Mouse (Mus musculus): ENCODE results near the gene Klhdc10. TPM values are rescaled to one million over a fixed set of nuclear protein-coding genes. Genes with fewer than 3 reads are reported as not detected.

Gene Klhdc10
- total and polyA plus RNA-seq, 3 experiments: 19.9 to 48.8 (median 30.2) TPM

- H3K9me3 ChIP-seq (replicated peaks): no peaks in the 10 kb centered on the region
Observed at GRCm38 (mm10) chr6:30409399-30410093, 7.9 kb downstream of the Klhdc10 start.

DNA sequence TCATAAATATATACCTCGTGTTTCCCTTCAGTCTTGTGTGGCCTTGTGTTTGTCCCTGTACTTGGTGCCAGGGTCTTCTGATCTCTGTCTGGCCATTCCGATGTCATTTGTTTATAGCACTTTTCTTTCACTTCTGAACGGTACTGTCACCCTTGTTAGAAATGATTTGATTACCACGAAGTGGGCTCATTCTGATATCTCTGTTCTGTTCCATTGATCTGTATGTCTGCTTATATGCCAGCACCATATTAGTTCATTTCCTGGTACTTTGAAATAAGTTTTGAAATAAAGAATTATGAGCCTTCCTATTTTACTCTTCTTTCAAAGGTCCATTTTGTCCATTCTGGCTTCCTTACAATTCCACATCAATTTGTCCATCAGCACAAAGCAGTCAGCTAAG is 9.6 kb downstream of the Klhdc10 start:
- ATAC-seq (ENCODE audit: extremely low read depth, insufficient number of reproducible peaks, low FRiP score, poor library complexity, severe bottlenecking) (no peak), DNase-seq (ENCODE audit: low spot score) (no peak)

More at GRCm38 (mm10) chr6:30409399-30410093, 7.9 kb downstream of the Klhdc10 start:
- ATAC-seq (ENCODE audit: extremely low read depth, insufficient number of reproducible peaks, low FRiP score, poor library complexity, severe bottlenecking) (no peak), DNase-seq (ENCODE audit: low spot score) (no peak)
- TF ChIP-seq TAL1 (conservative IDR thresholded peaks at IDR 0.05; ENCODE audit: low read depth, low read length) (no peak), GATA2 (IDR thresholded peaks at IDR 0.05; ENCODE audit: borderline replicate concordance, low read depth, low read length) (no peak), CTCF (IDR thresholded peaks at IDR 0.05; ENCODE audit: low read depth, low read length) (no peak), POLR2AphosphoS5 (IDR thresholded peaks at IDR 0.05; ENCODE audit: insufficient replicate concordance, low read depth, low read length) (no peak), GATA1 (IDR thresholded peaks at IDR 0.05; ENCODE audit: borderline replicate concordance, low read length) (no peak)
- H3K36me3 ChIP-seq (replicated peaks): peaks cover 40% of the 10 kb centered on the region
- no peak overlapping the region for H3K4me3 ChIP-seq (ENCODE audit: low read depth, low read length)
- H3K4me1 ChIP-seq (ENCODE audit: insufficient read depth, low read depth, low read length): peaks cover 3% of the 10 kb centered on the region
- H3K27me3 ChIP-seq (ENCODE audit: insufficient read depth, low read length): no peaks in the 10 kb centered on the region

GRCm38 (mm10) chr6:30416126-30416525 is 14.5 kb downstream of the Klhdc10 start:
- H3K9me3 ChIP-seq (replicated peaks): no peaks in the 10 kb centered on the region
- TF ChIP-seq CTCF (IDR thresholded peaks at IDR 0.05; ENCODE audit: low read depth, low read length): no peak
- H3K27me3 ChIP-seq (ENCODE audit: insufficient read depth, low read length): no peaks in the 10 kb centered on the region
- peaks cover 47% of the 10 kb centered on the region for H3K36me3 ChIP-seq (replicated peaks)
- no peaks in the 10 kb centered on the region; the same call in none of the 2 replicates for H3K4me1 ChIP-seq (ENCODE audit: insufficient read depth, low read depth, low read length)
- H3K4me3 ChIP-seq (ENCODE audit: low read depth, low read length): no peak overlapping the region
- ATAC-seq (ENCODE audit: extremely low read depth, insufficient number of reproducible peaks, low FRiP score, poor library complexity, severe bottlenecking): no peak
- no peak for DNase-seq (ENCODE audit: low spot score)

More for the DNA sequence above, 9.6 kb downstream of the Klhdc10 start:
- TF ChIP-seq GATA2 (IDR thresholded peaks at IDR 0.05; ENCODE audit: borderline replicate concordance, low read depth, low read length) (no peak), TAL1 (conservative IDR thresholded peaks at IDR 0.05; ENCODE audit: low read depth, low read length) (no peak), GATA1 (IDR thresholded peaks at IDR 0.05; ENCODE audit: borderline replicate concordance, low read length) (no peak), POLR2AphosphoS5 (IDR thresholded peaks at IDR 0.05; ENCODE audit: insufficient replicate concordance, low read depth, low read length) (no peak), CTCF (IDR thresholded peaks at IDR 0.05; ENCODE audit: low read depth, low read length) (no peak)
- no peak overlapping the region for H3K4me3 ChIP-seq (ENCODE audit: low read depth, low read length)
- H3K9me3 ChIP-seq (replicated peaks): no peaks in the 10 kb centered on the region
- H3K36me3 ChIP-seq (replicated peaks): peaks cover 39% of the 10 kb centered on the region
- H3K4me1 ChIP-seq (ENCODE audit: insufficient read depth, low read depth, low read length): no peaks in the 10 kb centered on the region
- no peaks in the 10 kb centered on the region for H3K27me3 ChIP-seq (ENCODE audit: insufficient read depth, low read length)

GRCm38 (mm10) chr6:30416801-30417200 is 15.1 kb downstream of the Klhdc10 start:
- H3K36me3 ChIP-seq (replicated peaks): peaks cover 50% of the 10 kb centered on the region
- H3K27me3 ChIP-seq (ENCODE audit: insufficient read depth, low read length): no peaks in the 10 kb centered on the region

GRCm38 (mm10) chr6:30432461-30433192 is 31.0 kb downstream of the Klhdc10 start:
- H3K9me3 ChIP-seq (replicated peaks): no peaks in the 10 kb centered on the region
- H3K27me3 ChIP-seq (ENCODE audit: insufficient read depth, low read length): no peaks in the 10 kb centered on the region
- no peak overlapping the region for H3K4me3 ChIP-seq (ENCODE audit: low read depth, low read length)
- H3K36me3 ChIP-seq (replicated peaks): peaks cover 40% of the 10 kb centered on the region
- ATAC-seq (ENCODE audit: extremely low read depth, insufficient number of reproducible peaks, low FRiP score, poor library complexity, severe bottlenecking) (no peak), DNase-seq (ENCODE audit: low spot score) (no peak)
- H3K4me1 ChIP-seq (ENCODE audit: insufficient read depth, low read depth, low read length): peaks cover 5% of the 10 kb centered on the region; the same call in 1 of the 2 replicates
- TF ChIP-seq TAL1 (conservative IDR thresholded peaks at IDR 0.05; ENCODE audit: low read depth, low read length) (no peak), POLR2AphosphoS5 (IDR thresholded peaks at IDR 0.05; ENCODE audit: insufficient replicate concordance, low read depth, low read length) (no peak), CTCF (IDR thresholded peaks at IDR 0.05; ENCODE audit: low read depth, low read length) (no peak), GATA1 (IDR thresholded peaks at IDR 0.05; ENCODE audit: borderline replicate concordance, low read length) (no peak)

More at GRCm38 (mm10) chr6:30416801-30417200, 15.1 kb downstream of the Klhdc10 start:
- Histone ChIP-seq H3K4me1 (ENCODE audit: insufficient read depth, low read depth, low read length) (no peaks in the 10 kb centered on the region; the same call in none of the 2 replicates), H3K9me3 (replicated peaks) (no peaks in the 10 kb centered on the region), H3K4me3 (ENCODE audit: low read depth, low read length) (no peak overlapping the region)
- no peak for TF ChIP-seq POLR2AphosphoS5 (IDR thresholded peaks at IDR 0.05; ENCODE audit: insufficient replicate concordance, low read depth, low read length)
- no peak for TF ChIP-seq CTCF (IDR thresholded peaks at IDR 0.05; ENCODE audit: low read depth, low read length)
- no peak for TF ChIP-seq GATA1 (IDR thresholded peaks at IDR 0.05; ENCODE audit: borderline replicate concordance, low read length)
- TF ChIP-seq TAL1 (conservative IDR thresholded peaks at IDR 0.05; ENCODE audit: low read depth, low read length): no peak
- TF ChIP-seq GATA2 (IDR thresholded peaks at IDR 0.05; ENCODE audit: borderline replicate concordance, low read depth, low read length): no peak
- ATAC-seq (ENCODE audit: extremely low read depth, insufficient number of reproducible peaks, low FRiP score, poor library complexity, severe bottlenecking) (no peak), DNase-seq (ENCODE audit: low spot score) (no peak)

DNA sequence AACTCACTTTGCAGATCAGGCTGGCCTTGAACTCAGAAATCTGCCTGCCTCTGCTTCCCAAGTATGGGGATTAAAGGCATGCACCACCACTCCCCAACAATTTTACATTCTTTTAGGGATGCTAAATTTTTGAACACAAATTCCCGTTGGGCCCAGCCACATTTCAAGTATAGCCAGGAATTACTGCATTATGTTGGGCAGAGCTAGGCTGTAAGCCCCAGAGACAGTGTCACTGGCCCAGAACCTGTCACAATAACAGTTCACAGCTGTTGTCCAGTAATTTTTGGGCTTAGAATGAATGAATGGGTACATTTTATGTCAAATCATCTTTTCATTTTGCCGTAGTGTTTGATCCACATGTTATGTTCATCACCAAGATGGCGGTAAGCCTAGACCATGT is 34.8 kb downstream of the Klhdc10 start:
- TF ChIP-seq POLR2AphosphoS5 (IDR thresholded peaks at IDR 0.05; ENCODE audit: insufficient replicate concordance, low read depth, low read length): no peak
- ATAC-seq (ENCODE audit: extremely low read depth, insufficient number of reproducible peaks, low FRiP score, poor library complexity, severe bottlenecking): no peak
- DNase-seq (ENCODE audit: low spot score): no peak
- no peak overlapping the region for H3K4me3 ChIP-seq (ENCODE audit: low read depth, low read length)
- no peaks in the 10 kb centered on the region for H3K9me3 ChIP-seq (replicated peaks)
- no peaks in the 10 kb centered on the region for H3K4me1 ChIP-seq (ENCODE audit: insufficient read depth, low read depth, low read length)
- H3K36me3 ChIP-seq (replicated peaks): peaks cover 44% of the 10 kb centered on the region
- no peaks in the 10 kb centered on the region for H3K27me3 ChIP-seq (ENCODE audit: insufficient read depth, low read length)
